Mouse (Mus musculus) heart, adult 2 months (tissue): ENCODE measurements at regions not wholly inside any gene's neighbourhood (a gene's known extent, or its start where the extent isn't known, plus 50 kb on each side); places are given as distances from the start of the nearest gene placed in this dataset.

Experiments used
- CTCF ChIP-seq: fragments of 200-600 bp; IDR thresholded peaks from 2 replicates; pipeline ENCODE4 v1.8.1; 2022; ENCODE audit warnings: antibody characterized with exemption, mild to moderate bottlenecking, moderate library complexity
- POLR2A ChIP-seq: fragments of 200-500 bp; IDR thresholded peaks from 2 replicates; pipeline ENCODE4 v1.6.1; 2011; ENCODE audit warnings: mild to moderate bottlenecking, low read depth, low read length, control low read depth; ENCODE audit not compliant: insufficient read depth

GRCm38 (mm10) chr4:55472649-55473048, 59.6 kb downstream of the Klf4 start:
- no peak for TF ChIP-seq CTCF
- TF ChIP-seq POLR2A: no peak
